Mouse (Mus musculus) mature B cell (primary cell): ENCODE results near the gene Cdc7.
"Not testable (repeated sequence)": the region's sequence is repeated elsewhere in the genome, so short reads cannot be mapped to it uniquely, and the experiment has no call there.

ENCODE experiments used
- in situ Hi-C: fragments of 300-500 bp; cut with MboI; formaldehyde crosslinking; loops from 2 replicates; pipeline ENCODE4 v1.14.3; 2019

Cdc7 gene

GRCm38 (mm10) chr5:106963584-106964512 lies at the start of gene Cdc7:
Gene Cdc7 (plus strand): TSS chr5:106964322.
- in situ Hi-C loops = no loop called here

GRCm38 (mm10) chr5:106919315-106919714 lies 44.8 kb upstream of the Cdc7 start:
- in situ Hi-C loops = no loop called here

GRCm38 (mm10) chr5:106925488-106926368 lies 38.4 kb upstream of the Cdc7 start, which contains the start of gene Hfm1:
Gene Hfm1 (minus strand): TSS chr5:106926321.
- in situ Hi-C loops = no loop called here

- in situ Hi-C loops = no loop called here
These were observed 37.8 kb upstream of the Cdc7 start for GRCm38 (mm10) chr5:106926369-106926686.

- in situ Hi-C loops = no loop called here
These were observed 36.1 kb upstream of the Cdc7 start for GRCm38 (mm10) chr5:106927996-106928395.

- in situ Hi-C loops = no loop called here
These were observed 17.8 kb upstream of the Cdc7 start for GRCm38 (mm10) chr5:106946342-106946741.

GRCm38 (mm10) chr5:106948683-106949082 lies 15.4 kb upstream of the Cdc7 start:
- in situ Hi-C loops = no loop called here

GRCm38 (mm10) chr5:106956467-106956866 lies 7.7 kb upstream of the Cdc7 start:
- in situ Hi-C loops = no loop called here

GRCm38 (mm10) chr5:106959031-106959430 lies 5.1 kb upstream of the Cdc7 start:
- in situ Hi-C loops = no loop called here

GRCm38 (mm10) chr5:106960451-106960850 lies 3.7 kb upstream of the Cdc7 start:
- in situ Hi-C loops = no loop called here

- in situ Hi-C loops = no loop called here
These were observed 442 bp downstream of the Cdc7 start for GRCm38 (mm10) chr5:106964513-106965014.

GRCm38 (mm10) chr5:106966443-106966842 lies 2.3 kb downstream of the Cdc7 start:
- in situ Hi-C loops = no loop called here

GRCm38 (mm10) chr5:106967578-106967977 lies 3.5 kb downstream of the Cdc7 start:
- in situ Hi-C loops = no loop called here

- in situ Hi-C loops = no loop called here
These were observed 9.8 kb downstream of the Cdc7 start for GRCm38 (mm10) chr5:106973883-106974282.

GRCm38 (mm10) chr5:106979156-106979555 lies 15.0 kb downstream of the Cdc7 start:
- in situ Hi-C loops = no loop called here

GRCm38 (mm10) chr5:106982298-106982952 lies 18.3 kb downstream of the Cdc7 start:
- in situ Hi-C loops = no loop called here

- in situ Hi-C loops = not testable (repeated sequence)
These were observed 20.8 kb downstream of the Cdc7 start for GRCm38 (mm10) chr5:106984934-106985333.

GRCm38 (mm10) chr5:106985594-106985993 lies 21.5 kb downstream of the Cdc7 start:
- in situ Hi-C loops = no loop called here

- in situ Hi-C loops = no loop called here
These were observed 25.1 kb downstream of the Cdc7 start for GRCm38 (mm10) chr5:106989181-106989580.

GRCm38 (mm10) chr5:106989786-106990185 lies 25.7 kb downstream of the Cdc7 start:
- in situ Hi-C loops = no loop called here

- in situ Hi-C loops = no loop called here
These were observed 26.6 kb downstream of the Cdc7 start for GRCm38 (mm10) chr5:106990639-106991299.
